Mouse (Mus musculus) heart, embryonic 11.5 days (tissue): ENCODE measurements around the gene Bag6. TPM values are rescaled to one million over a fixed set of nuclear protein-coding genes. Genes with fewer than 3 reads are reported as not detected.

ENCODE experiments used
- ATAC-seq: fragments of 200-750 bp; cut with Nextera tagmentation; replicated peaks from 2 replicates; pipeline ENCODE4 v1.8.0; 2017; ENCODE audit warnings: moderate library complexity; ENCODE audit not compliant: insufficient number of reproducible peaks, low FRiP score, low TSS enrichment
- H3K27ac ChIP-seq: fragments of 300-500 bp; sonication (generic); 2 replicates; pipeline ENCODE4 v1.5.1; 2014; ENCODE audit warnings: mild to moderate bottlenecking, low read depth, low read length
- H3K27me3 ChIP-seq: fragments of 300-500 bp; sonication (generic); 2 replicates; pipeline ENCODE4 v1.6.1; 2014; ENCODE audit warnings: mild to moderate bottlenecking, low read length, mixed read lengths; ENCODE audit not compliant: control insufficient read depth, insufficient read depth
- H3K36me3 ChIP-seq: fragments of 300-500 bp; sonication (generic); 2 replicates; pipeline ENCODE4 v1.6.1; 2014; ENCODE audit warnings: mild to moderate bottlenecking, low read length, moderate library complexity, mixed read lengths; ENCODE audit not compliant: control insufficient read depth, insufficient read depth
- H3K4me1 ChIP-seq: fragments of 300-500 bp; sonication (generic); 2 replicates; pipeline ENCODE4 v1.6.1; 2014; ENCODE audit warnings: low read length; ENCODE audit not compliant: control insufficient read depth, insufficient read depth
- H3K4me2 ChIP-seq: fragments of 300-500 bp; sonication (generic); 2 replicates; pipeline ENCODE4 v1.6.1; 2014; ENCODE audit warnings: mild to moderate bottlenecking, moderate library complexity
- H3K4me3 ChIP-seq: fragments of 300-500 bp; sonication (generic); 2 replicates; pipeline ENCODE4 v1.5.1; 2014; ENCODE audit warnings: low read depth, low read length
- H3K9ac ChIP-seq: fragments of 300-500 bp; sonication (generic); 2 replicates; pipeline ENCODE4 v1.6.1; 2014; ENCODE audit warnings: mild to moderate bottlenecking, low read depth, low read length, moderate library complexity
- H3K9me3 ChIP-seq: fragments of 300-500 bp; sonication (generic); replicated peaks from 2 replicates; pipeline ENCODE4 v1.6.1; 2016; ENCODE audit warnings: low read length; ENCODE audit not compliant: control insufficient read depth
- WGBS: fragments of 180-500 bp; shearing (Covaris S2); extraction: QIAGEN DNeasy Blood & Tissue Kit; methylation state at CpG from one replicate; pipeline ENCODE4 v1.1.7; 2014; ENCODE audit not compliant: insufficient replicate concordance; 5-methylcytosine and 5-hydroxymethylcytosine counted together
- polyA plus RNA-seq: library from polyadenylated mRNA; unstranded; fragments of >200 nt; fragmentation: Nextera tagmentation; extraction: Ambion mirVana; gene quantifications from 2 replicates; pipeline ENCODE4 v1.2.1, GENCODE M21; 2014

The Bag6 gene
- polyA plus RNA-seq, 1 experiment from 2014 or later, result 77.4 TPM

DNA sequence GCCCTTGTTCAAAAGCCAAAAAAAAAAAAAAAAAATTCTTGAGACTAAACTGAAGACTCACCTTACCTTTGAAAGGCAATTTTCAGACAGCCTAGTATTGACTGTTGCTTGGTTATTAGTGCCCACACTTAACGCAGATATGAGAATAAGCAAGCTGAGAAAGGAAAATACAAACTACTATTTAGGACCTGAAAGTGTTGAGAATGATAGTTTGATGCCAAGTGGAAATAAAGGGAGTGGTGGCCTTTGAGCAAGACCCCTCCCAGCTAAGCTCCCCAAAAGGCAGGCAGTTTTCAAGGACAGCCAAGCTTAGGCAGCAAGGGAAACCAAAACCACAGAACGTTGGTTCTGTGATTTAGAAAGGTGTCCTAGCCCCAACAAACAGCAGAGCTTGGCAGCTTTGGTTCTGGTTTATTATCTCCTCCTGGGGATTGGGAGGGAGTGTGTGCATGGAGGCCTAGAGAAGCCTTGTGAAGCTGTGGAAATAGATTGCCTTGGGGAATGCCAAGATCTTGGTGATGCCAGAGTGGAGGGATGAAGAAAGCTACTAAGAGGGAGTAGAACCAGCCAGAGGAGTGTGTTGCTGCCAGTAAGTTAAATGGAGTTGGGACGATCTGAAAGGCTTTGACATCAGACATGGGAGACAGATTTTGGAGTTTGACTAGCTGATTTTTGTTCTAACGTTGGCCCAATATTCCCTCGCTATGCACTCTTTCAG lies 13.1 kb downstream of the Bag6 start:
- no peak for ATAC-seq
- no peak overlapping the region for H3K4me2 ChIP-seq
- no peak overlapping the region for H3K27ac ChIP-seq
- no peaks in the 10 kb centered on the region for H3K27me3 ChIP-seq
- H3K4me1 ChIP-seq, result no peaks in the 10 kb centered on the region
- WGBS, result 64% methylated on average over 5 of the region's 5 CpGs
- peaks cover 80% of the 10 kb centered on the region for H3K36me3 ChIP-seq
- no peak overlapping the region for H3K9ac ChIP-seq
- H3K4me3 ChIP-seq, result no peak overlapping the region
- H3K9me3 ChIP-seq, result no peaks in the 10 kb centered on the region

DNA sequence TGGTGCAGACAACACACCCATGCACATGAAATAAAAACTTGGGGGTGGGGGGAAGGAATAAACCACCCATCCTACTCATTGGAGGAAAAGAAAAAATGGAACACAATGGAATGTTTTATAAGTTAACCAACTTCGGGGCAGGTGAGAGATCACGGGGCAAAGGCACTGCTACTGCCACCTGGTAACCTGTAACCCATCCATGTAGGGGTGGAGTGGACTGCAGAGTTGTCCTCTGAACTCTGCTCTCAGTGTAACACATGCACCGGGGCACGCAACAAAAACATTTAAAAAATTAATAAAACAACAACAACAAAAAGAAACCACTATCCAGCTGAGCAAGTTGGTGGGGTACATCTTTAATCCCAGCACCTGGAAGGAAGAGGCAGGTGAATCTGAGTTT lies 17.1 kb downstream of the Bag6 start:
- Histone ChIP-seq H3K9ac (no peak overlapping the region), H3K27ac (no peak overlapping the region), H3K4me2 (no peak overlapping the region), H3K27me3 (no peaks in the 10 kb centered on the region), H3K4me3 (no peak overlapping the region), H3K4me1 (no peaks in the 10 kb centered on the region), H3K36me3 (peaks cover 87% of the 10 kb centered on the region), H3K9me3 (no peaks in the 10 kb centered on the region)
- WGBS, result 98% methylated on average over 4 of the region's 4 CpGs
- no peak for ATAC-seq

- Histone ChIP-seq H3K4me1 (no peaks in the 10 kb centered on the region), H3K36me3 (peaks cover 92% of the 10 kb centered on the region), H3K27me3 (no peaks in the 10 kb centered on the region), H3K9ac (no peak overlapping the region), H3K4me3 (no peak overlapping the region), H3K27ac (no peak overlapping the region), H3K9me3 (no peaks in the 10 kb centered on the region), H3K4me2 (no peak overlapping the region)
- no peak for ATAC-seq
- 86% methylated on average over 9 of the region's 9 CpGs for WGBS
These were observed 18.1 kb downstream of the Bag6 start for GRCm38 (mm10) chr17:35153077-35153476.

DNA sequence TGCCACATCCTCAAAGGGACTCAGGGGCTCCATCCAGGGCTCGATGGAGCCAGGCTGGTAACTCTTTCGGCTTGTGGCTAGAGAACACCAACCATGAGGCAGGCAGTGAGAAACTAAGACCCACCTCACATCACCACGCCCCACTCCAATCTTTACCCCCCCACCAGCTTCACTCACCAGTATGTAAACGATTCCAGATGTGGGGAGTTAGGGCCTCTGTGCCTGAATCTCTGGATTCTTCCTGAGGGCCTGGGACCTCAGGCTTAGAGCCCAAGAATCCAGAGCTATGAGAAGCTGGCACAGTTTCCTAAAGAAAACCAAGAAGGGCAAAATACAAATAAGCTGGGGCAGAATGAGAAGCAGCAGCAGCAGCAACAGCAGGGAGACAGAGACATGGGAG lies 19.0 kb downstream of the Bag6 start:
- 87% methylated on average over 4 of the region's 4 CpGs for WGBS
- H3K9ac ChIP-seq, result no peak overlapping the region
- ATAC-seq, result no peak

DNA sequence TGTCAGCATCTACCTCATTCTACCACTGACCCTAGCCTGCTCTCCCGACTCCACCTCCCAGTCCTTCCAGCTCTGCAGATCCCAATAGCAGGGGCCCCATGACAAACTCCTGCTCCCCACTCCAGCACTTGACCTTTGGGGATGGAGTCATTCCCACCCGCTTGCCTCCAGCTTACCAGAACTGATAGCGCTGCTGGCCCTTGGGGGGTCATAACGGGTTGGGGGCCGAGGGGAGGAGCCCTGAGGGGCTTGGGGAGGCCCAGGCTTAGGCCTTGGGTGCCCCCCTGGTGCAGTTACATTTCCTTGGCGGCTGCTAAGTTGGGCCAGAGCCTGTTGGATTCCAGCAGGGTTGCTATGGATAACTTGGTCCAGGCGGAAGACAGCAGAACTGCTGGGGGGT lies 19.6 kb downstream of the Bag6 start:
- Histone ChIP-seq H3K9me3 (no peaks in the 10 kb centered on the region), H3K27ac (no peak overlapping the region), H3K4me2 (no peak overlapping the region), H3K36me3 (peaks cover 93% of the 10 kb centered on the region), H3K4me3 (no peak overlapping the region), H3K9ac (peak overlapping the region; percentile 34; the same call in 1 of the 2 replicates), H3K27me3 (no peaks in the 10 kb centered on the region), H3K4me1 (no peaks in the 10 kb centered on the region)
- no peak for ATAC-seq
- WGBS, result 89% methylated on average over 7 of the region's 7 CpGs

More for the DNA sequence above, 19.0 kb downstream of the Bag6 start:
- no peak overlapping the region for H3K4me3 ChIP-seq
- H3K4me2 ChIP-seq, result no peak overlapping the region
- peaks cover 93% of the 10 kb centered on the region for H3K36me3 ChIP-seq
- no peak overlapping the region for H3K27ac ChIP-seq
- no peaks in the 10 kb centered on the region for H3K4me1 ChIP-seq
- H3K9me3 ChIP-seq, result no peaks in the 10 kb centered on the region
- no peaks in the 10 kb centered on the region for H3K27me3 ChIP-seq

DNA sequence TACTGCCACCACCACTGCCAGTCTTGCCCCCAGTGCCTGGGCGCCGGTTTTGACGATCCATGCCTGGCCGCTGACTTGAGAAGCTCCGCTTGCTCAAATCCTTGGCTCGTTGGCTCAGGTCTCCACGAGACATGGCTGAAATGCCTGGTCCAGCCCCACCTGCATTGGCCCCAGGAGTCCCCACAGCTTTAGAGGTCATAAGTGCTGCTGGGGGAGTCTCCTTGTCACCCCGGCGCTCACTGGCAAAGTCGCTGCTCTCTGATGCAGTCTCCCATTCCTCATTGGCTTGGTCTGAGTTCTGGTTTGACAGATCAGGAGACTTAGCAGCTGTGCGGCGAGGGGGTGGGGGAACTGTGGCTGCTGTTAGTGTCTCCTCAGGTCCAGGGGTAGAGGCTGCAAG lies 20.5 kb downstream of the Bag6 start:
- Histone ChIP-seq H3K4me2 (no peak overlapping the region), H3K9ac (no peak overlapping the region), H3K27me3 (no peaks in the 10 kb centered on the region), H3K36me3 (peaks cover 91% of the 10 kb centered on the region), H3K4me1 (no peaks in the 10 kb centered on the region), H3K27ac (no peak overlapping the region), H3K4me3 (no peak overlapping the region), H3K9me3 (no peaks in the 10 kb centered on the region)
- 87% methylated on average over 12 of the region's 12 CpGs for WGBS
- ATAC-seq, result no peak

- no peak overlapping the region for H3K4me3 ChIP-seq
- H3K9ac ChIP-seq, result no peak overlapping the region
- ATAC-seq, result no peak
- no peak overlapping the region for H3K4me2 ChIP-seq
- 0 out of 2 replicates have a peak, but pooled peaks cover under 1% of the 10 kb centered on the region for H3K4me1 ChIP-seq
- H3K27me3 ChIP-seq, result no peaks in the 10 kb centered on the region
- no peaks in the 10 kb centered on the region for H3K9me3 ChIP-seq
- WGBS, result 89% methylated on average over 33 of the region's 33 CpGs
- no peak overlapping the region for H3K27ac ChIP-seq
- peaks cover 96% of the 10 kb centered on the region for H3K36me3 ChIP-seq
These were observed 21.7 kb downstream of the Bag6 start for GRCm38 (mm10) chr17:35156461-35157200.

DNA sequence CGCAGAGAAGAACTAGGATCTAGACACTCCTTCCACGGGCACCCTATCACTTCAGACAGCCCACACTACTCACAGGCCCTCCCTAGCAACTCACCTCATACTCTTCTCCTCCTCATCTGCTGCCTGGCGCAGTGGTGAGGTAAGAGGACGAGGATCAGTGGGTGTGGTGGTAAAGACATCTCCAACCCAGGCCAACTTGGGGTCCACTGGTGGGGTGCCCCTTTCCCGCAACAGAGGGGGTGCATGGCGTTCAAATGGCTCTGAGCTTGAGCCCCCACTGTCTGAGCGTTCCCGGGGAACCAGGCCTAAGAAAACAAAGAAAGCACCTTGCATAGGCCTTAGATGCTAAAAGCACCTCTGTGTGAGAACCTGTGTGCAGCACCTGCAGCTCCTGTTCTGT lies 22.3 kb downstream of the Bag6 start:
- H3K4me2 ChIP-seq, result no peak overlapping the region
- ATAC-seq, result no peak
- no peaks in the 10 kb centered on the region for H3K27me3 ChIP-seq
- WGBS, result 90% methylated on average over 8 of the region's 8 CpGs
- H3K4me1 ChIP-seq, result 0 out of 2 replicates have a peak, but pooled peaks cover 5% of the 10 kb centered on the region
- H3K27ac ChIP-seq, result no peak overlapping the region
- H3K4me3 ChIP-seq, result no peak overlapping the region
- no peak overlapping the region for H3K9ac ChIP-seq
- peaks cover 95% of the 10 kb centered on the region for H3K36me3 ChIP-seq
- H3K9me3 ChIP-seq, result no peaks in the 10 kb centered on the region
